Mouse (Mus musculus): ENCODE results near the gene Usp5.

Usp5 gene

DNA sequence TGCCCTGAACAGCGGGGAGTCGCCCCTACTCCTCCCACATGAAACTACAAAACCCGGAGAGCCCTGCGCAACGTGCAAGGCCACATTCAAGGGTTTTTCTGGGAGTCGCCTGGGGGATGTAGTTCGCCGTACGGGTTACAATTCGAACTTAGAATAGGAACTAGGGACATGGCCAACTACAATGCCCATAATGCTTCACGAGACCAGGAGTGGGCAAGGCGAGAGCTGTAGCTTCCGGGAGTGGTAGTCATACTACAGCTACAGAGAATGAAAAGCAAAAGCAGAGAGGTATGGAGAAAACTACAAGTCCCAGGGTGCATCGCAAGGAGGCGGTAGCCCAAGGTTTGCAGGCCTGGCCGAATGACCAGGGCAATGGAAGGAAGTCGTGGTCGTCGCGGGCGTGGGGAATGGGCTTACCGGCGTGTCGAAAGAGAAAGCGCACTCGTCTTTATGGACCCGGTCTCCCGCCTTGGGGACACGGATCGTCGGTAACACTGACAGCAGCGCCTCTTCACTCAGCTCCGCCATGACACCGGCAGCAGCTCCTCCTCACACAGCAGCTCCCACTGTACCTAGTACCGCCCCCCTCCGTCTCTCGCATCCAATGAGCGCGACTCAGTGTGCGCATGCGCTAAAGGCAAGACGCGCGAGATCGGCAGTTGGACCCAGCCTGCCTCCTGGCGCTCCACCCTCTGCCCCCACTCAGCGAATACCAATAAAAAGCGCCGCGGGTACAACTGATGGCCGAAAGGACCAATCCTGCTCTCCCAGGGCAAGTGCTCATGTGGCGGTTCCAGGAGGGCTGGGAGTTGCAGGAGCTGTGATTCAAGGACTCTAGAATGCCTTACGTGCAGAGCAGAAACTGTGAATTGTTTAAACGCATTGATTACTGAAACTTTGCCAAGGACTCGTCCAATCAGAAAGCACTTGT, at the start of gene Usp5, which contains the start of gene Cdca3:
Gene Usp5, minus strand, starts transcription at position 617 of the 931 bp plus-strand sequence.
Gene Cdca3, plus strand, starts transcription at position 680 of the 931 bp plus-strand sequence.
- DNase-seq = peak; percentile 99 to 100

DNA sequence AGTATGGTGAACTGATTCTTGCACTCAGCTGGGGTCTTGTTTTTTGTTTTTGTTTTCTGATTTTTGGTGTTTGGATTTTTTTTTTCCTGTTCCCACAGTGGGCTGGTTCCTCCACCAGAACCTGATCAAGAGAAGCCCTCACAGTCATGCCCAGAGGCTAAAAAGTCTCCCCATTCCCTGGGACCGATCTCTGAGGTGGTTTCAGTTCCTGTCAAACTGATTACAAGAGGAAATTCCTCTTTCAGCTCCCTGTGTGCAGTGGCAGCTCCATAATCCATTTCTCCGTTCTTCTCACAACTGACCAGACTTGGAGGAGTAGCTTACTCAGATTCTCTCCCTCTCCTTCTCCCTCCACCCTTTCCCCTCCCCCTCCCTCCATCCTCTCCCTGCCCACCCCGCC, 45.1 kb upstream of the Usp5 start:
- no peak for DNase-seq

DNA sequence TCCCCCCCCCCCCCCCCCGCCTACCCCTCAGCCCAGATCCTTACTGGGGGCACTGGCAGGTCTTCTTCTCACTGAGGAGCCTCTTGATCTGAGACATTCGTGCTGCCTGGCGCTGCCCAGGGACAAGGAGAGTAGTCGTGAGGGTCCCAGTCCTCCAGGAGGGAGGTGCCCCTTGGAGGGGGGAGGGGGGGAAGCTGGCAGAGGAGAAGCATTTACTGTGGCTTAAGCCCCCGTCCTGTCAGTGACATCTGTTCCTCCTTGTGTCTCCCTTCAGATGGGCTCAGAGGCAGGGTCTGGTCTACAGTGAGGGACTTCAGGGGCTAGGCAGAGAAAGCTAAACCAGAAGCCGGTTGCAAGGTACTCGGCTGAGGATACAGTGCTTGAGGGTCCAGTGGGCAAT, 37.3 kb upstream of the Usp5 start:
- DNase-seq = no peak

- no peak for DNase-seq
Measured at GRCm38 (mm10) chr6:124865766-124866362, 36.6 kb upstream of the Usp5 start.

- peak; percentile 67 to 70 for DNase-seq
Measured at GRCm38 (mm10) chr6:124863658-124864298, 34.5 kb upstream of the Usp5 start, which contains the start of gene Gpr162. Gpr162 (minus strand) TSS chr6:124863983.

- no peak for DNase-seq
Measured at GRCm38 (mm10) chr6:124863125-124863657, 33.9 kb upstream of the Usp5 start.

GRCm38 (mm10) chr6:124862406-124863124, 33.3 kb upstream of the Usp5 start:
- no peak for DNase-seq

- no peak for DNase-seq
Measured at GRCm38 (mm10) chr6:124861802-124862201, 32.5 kb upstream of the Usp5 start.

GRCm38 (mm10) chr6:124861266-124861665, 32.0 kb upstream of the Usp5 start:
- DNase-seq = no peak

DNA sequence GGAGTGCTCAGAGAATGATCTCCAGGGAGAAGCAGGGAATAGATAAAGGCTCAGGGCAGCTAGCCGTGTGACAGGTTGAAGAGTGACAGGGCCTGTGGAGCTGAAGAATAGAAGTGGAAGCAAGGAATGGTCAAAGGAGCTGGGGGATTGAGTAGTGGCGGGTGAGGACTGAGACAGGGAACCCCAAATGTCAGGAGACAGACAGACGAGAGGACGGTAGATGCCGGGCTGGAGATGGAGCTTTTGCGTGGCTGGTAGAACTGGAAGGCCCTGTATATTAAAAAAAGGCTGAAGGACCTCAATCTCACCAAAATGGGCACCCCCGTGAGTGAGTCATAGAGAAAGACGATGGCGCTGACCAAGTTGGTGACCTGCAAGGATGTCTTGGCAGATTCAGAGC, 31.2 kb upstream of the Usp5 start:
- DNase-seq = no peak

DNA sequence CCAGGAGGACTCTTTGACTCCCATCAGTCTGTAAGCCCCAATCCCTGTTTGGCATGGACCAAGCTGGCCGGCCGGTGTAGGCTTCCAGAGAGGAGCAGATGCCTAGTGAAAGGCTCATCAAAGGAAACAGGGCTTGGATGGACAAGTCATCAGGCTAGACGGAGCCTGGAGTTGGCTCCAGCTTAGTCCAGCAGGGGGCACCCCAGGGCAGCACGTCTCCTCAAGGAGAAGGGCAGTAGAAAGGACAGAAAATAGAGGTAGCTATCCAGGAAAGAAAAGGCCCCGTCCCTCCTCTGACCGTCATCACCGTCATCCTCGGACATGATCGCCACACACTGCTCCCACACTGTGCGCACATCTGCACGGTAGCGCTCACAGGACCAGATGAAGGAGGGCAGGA, 30.4 kb upstream of the Usp5 start:
- peak; percentile 82 to 90 for DNase-seq

- DNase-seq = no peak
Measured at GRCm38 (mm10) chr6:124858561-124859318, 29.5 kb upstream of the Usp5 start.

GRCm38 (mm10) chr6:124857840-124858530, 28.7 kb upstream of the Usp5 start:
- DNase-seq = no peak

DNA sequence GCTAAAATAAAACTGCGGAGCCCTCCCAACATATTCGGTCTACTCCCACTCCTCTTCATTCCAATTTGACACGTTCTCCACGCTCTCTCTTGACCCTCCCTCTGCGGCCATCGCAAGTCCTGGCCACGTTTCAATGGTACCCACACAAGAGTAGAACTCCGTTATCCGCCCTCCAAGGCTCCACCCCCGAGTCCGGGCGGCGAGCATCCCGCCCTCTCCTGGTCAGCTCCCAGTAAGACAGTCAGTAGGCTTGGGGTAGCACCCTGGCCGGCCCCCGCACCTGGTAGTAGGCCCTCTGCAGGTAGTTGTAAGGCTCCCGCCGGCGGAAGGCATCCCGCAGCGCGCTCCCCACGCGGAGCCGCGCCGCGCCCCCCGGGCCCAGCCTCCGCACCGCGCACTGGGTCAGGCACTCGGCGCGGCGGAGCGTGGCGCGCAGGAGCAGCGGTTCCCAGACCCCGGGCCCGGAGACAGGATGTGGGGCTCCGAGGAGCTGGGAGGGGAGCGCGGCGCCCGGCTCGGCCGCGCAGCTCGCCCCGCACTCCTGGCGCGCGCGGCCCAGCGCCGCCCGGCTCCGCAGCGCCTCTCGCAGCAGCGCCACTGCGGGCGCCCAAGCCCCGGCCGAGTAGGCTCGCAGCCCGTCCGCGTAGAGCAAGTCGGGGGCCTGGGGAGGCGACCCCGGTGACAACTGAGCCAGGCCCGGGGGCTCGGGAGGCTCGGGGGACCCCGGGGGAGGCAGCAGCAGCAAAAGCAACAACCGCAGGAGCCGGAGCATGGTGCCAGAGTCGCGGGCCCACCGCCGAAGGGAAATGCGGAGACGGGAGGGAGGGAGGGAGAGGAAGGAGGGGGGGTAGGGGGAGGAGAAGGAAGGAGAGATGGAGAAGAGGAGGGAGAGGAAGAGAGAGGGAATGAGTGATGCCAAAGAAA, 27.9 kb upstream of the Usp5 start, which contains the start of gene P3h3:
Gene P3h3, minus strand, starts transcription at position 837 of the 924 bp plus-strand sequence.
- peak; percentile 87 to 88 for DNase-seq

DNA sequence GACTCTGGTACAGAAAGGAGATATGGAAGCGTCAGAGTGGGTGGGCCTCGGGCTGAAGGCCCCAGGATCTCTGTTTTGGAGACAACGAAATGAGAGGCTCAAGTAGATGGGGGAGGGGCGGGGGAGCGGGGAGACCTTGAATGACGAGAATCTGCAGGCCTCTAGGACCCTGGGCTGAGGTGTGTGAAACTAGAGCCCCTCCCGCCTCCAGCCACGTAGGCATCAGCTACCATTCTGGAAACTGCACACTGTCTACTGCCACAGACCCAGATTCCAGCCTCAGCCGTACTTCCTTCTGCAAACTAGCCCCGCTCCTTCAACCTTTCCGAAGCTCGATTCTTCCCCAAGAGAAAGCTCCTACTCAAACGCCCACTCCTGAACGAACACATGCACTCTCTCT, 27.0 kb upstream of the Usp5 start:
- no peak for DNase-seq

DNA sequence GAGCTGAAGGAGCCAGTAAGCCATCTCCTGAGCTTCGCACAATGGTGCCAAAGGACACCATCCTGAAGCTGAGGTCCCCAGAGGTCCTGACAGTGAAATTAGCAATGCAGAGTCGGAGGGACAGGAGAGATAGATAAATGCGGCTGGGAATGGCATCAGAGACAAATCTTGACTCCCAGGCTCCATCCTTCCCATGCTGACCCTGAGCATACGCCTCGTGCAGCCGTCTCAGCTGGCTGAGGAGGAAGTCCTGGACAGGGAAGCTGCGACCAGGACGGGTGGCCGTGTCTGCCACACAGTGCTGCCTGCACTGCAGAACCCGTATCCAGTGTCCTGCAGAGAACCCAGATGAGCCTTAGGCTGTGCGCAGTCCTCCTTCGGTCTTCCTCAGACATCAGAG, 25.4 kb upstream of the Usp5 start:
- no peak for DNase-seq

GRCm38 (mm10) chr6:124850535-124850934, 21.3 kb upstream of the Usp5 start:
- DNase-seq = no peak

DNA sequence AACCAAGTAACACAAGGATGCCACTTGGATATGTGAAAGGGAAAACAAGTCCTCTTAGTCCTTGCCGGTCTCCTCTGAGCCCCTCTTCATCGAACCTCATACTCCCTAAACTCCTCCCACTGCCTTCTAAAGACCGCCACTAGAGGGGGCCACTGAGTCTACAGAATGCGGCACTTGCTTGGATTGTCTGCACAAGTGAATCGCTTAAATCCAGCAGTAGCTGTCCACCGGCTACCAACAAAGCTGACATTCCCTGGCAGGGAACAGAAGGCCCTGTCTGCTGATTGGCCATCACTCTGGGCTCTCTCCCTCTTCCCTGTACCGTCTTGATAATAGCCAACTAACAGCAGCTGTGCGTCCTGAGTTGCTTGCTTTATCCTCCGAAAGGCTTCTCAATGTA, 18.0 kb upstream of the Usp5 start:
- DNase-seq = peak; percentile 87 to 94

GRCm38 (mm10) chr6:124840241-124841167, 11.2 kb upstream of the Usp5 start, which contains the start of gene Gnb3:
Gnb3 (minus strand) TSS chr6:124840275.
- no peak for DNase-seq
